In the genomic region with DNA sequence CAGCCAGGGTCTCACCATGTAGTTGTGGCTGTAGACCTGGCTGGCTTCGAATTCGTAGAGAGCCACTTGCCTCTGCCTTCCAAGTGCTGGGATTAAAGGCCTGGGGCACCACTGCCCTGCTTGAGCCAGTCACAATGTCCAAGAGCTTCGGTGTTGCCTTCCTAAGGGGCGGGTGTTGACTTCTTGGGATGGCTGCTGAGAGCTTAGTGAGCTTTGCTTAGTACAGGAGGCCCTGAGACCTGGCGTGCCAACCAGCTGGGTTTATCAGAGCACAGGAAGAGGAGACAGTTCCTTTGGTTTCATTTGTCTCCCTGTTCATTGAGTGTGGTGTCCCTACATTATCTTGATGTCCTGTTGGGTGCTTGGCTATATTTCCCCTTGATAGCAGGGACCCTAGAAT, we compare ENCODE assay signal across 8 mouse cellular contexts. TPM values are rescaled to one million over a fixed set of nuclear protein-coding genes. Genes with fewer than 3 reads are reported as not detected.
DNase-seq lines count a peak whose midpoint lies in the region; ATAC-seq and TF ChIP-seq lines count a peak whose summit lies in the region.

No protein-coding gene starts in this region.

- H3K27me3 ChIP-seq in kidney, embryonic 15.5 days = no peaks in the 10 kb centered on the region
- no peaks in the 10 kb centered on the region for H3K27me3 ChIP-seq in embryonic facial prominence, embryonic 14.5 days (replicated peaks; ENCODE audit: control insufficient read depth, insufficient read depth, low read length)
- no peaks in the 10 kb centered on the region for H3K27me3 ChIP-seq in limb, embryonic 10.5 days (ENCODE audit: low read depth, poor library complexity, severe bottlenecking)
- H3K27me3 ChIP-seq in myocyte (ENCODE audit: control insufficient read depth, insufficient read depth, insufficient read length) = no peaks in the 10 kb centered on the region

- peak overlapping the region; percentile 94 for H3K27ac ChIP-seq in kidney, embryonic 15.5 days
- H3K27ac ChIP-seq in embryonic facial prominence, embryonic 14.5 days (replicated peaks; ENCODE audit: low read depth, low read length) = peak overlapping the region; percentile 91
- peak overlapping the region; percentile 95 for H3K27ac ChIP-seq in limb, embryonic 10.5 days

- H3K4me3 ChIP-seq in kidney, embryonic 15.5 days (replicated peaks) = peak overlapping the region; percentile 83
- H3K4me3 ChIP-seq in embryonic facial prominence, embryonic 14.5 days (ENCODE audit: low read depth, low read length) = peak overlapping the region; percentile 88
- peak overlapping the region; percentile 74 for H3K4me3 ChIP-seq in limb, embryonic 10.5 days
- peak overlapping the region; percentile 96 for H3K4me3 ChIP-seq in myocyte

- no peak for DNase-seq in kidney, adult 11 months
- DNase-seq in embryonic facial prominence, embryonic 14.5 days (ENCODE audit: low spot score) = no peak
- no peak for DNase-seq in limb, embryonic 10.5 days (ENCODE audit: low spot score)
- DNase-seq in layer of hippocampus, postnatal 25 days (ENCODE audit: extremely low spot score in 1 of 2, low spot score in 1 of 2) = no peak
- no peak for DNase-seq in cerebellum, postnatal 25 days
- no peak for DNase-seq in Muller cell, postnatal 12 days (ENCODE audit: inconsistent ontology term)

- no peak for ATAC-seq in kidney, embryonic 15.5 days (replicated peaks; ENCODE audit: low FRiP score)
- no peak for ATAC-seq in embryonic facial prominence, embryonic 14.5 days (ENCODE audit: low read depth)

- TF ChIP-seq POLR2A in myocyte (IDR thresholded peaks at IDR 0.05; ENCODE audit: insufficient read length, low read depth) = no peak

- peaks cover 78% of the 10 kb centered on the region for H3K4me1 ChIP-seq in kidney, embryonic 15.5 days
- peaks cover 64% of the 10 kb centered on the region for H3K4me1 ChIP-seq in embryonic facial prominence, embryonic 14.5 days (ENCODE audit: control insufficient read depth, insufficient read depth, low read length)
- H3K4me1 ChIP-seq in limb, embryonic 10.5 days = peaks cover 82% of the 10 kb centered on the region

- H3K9ac ChIP-seq in kidney, embryonic 15.5 days = peak overlapping the region; percentile 91
- peak overlapping the region; percentile 92 for H3K9ac ChIP-seq in embryonic facial prominence, embryonic 14.5 days (ENCODE audit: low read depth, low read length)

- H3K9me3 ChIP-seq in kidney, embryonic 15.5 days (replicated peaks) = no peaks in the 10 kb centered on the region
- no peaks in the 10 kb centered on the region for H3K9me3 ChIP-seq in embryonic facial prominence, embryonic 14.5 days (ENCODE audit: control insufficient read depth, low read length)
- no peaks in the 10 kb centered on the region for H3K9me3 ChIP-seq in limb, embryonic 10.5 days (replicated peaks)

- 37% methylated on average over 5 of the region's 5 CpGs for WGBS in kidney, embryonic 15.5 days
- 24% methylated on average over 5 of the region's 5 CpGs for WGBS in embryonic facial prominence, embryonic 14.5 days
- WGBS in limb, embryonic 10.5 days = 33% methylated on average over 5 of the region's 5 CpGs

- H3K79me2 ChIP-seq in myocyte (ENCODE audit: control insufficient read depth, insufficient read depth) = peaks cover 60% of the 10 kb centered on the region

- H3K36me3 ChIP-seq in kidney, embryonic 15.5 days = no peaks in the 10 kb centered on the region
- H3K36me3 ChIP-seq in embryonic facial prominence, embryonic 14.5 days (ENCODE audit: control insufficient read depth, insufficient read depth, low read length) = no peaks in the 10 kb centered on the region
- H3K36me3 ChIP-seq in limb, embryonic 10.5 days = peaks cover 8% of the 10 kb centered on the region
- no peaks in the 10 kb centered on the region for H3K36me3 ChIP-seq in myocyte (ENCODE audit: control insufficient read depth, insufficient read depth)

- peak overlapping the region; percentile 95 for H3ac ChIP-seq in myocyte (ENCODE audit: control insufficient read depth, insufficient read length)

- H3K4me2 ChIP-seq in kidney, embryonic 15.5 days = peak overlapping the region; percentile 72
- peak overlapping the region; percentile 91 for H3K4me2 ChIP-seq in embryonic facial prominence, embryonic 14.5 days (ENCODE audit: low read depth, low read length)
- H3K4me2 ChIP-seq in myocyte (ENCODE audit: low read depth) = peak overlapping the region; percentile 92

TF ChIP-seq in myocyte, 11 proteins besides CTCF, POLR2A, EP300 and RAD21:
- TF ChIP-seq MYOG (IDR thresholded peaks at IDR 0.05; ENCODE audit: control insufficient read depth in 1 of 3, insufficient read depth in 1 of 3, insufficient read length in 2 of 3, low read depth in 2 of 3) (no peak), CEBPB (IDR thresholded peaks at IDR 0.05; ENCODE audit: insufficient read depth, poor library complexity, severe bottlenecking) (no peak), USF1 (IDR thresholded peaks at IDR 0.05; ENCODE audit: low read depth) (no peak), POLR2AphosphoS2 (IDR thresholded peaks at IDR 0.05; ENCODE audit: insufficient read length, low read depth) (no peak), E2F4 (IDR thresholded peaks at IDR 0.05; ENCODE audit: insufficient read depth) (no peak), TCF12 (IDR thresholded peaks at IDR 0.05; ENCODE audit: insufficient read depth, poor library complexity, severe bottlenecking) (no peak), REST (IDR thresholded peaks at IDR 0.05; ENCODE audit: insufficient read depth, insufficient read length) (no peak), TCF3 (IDR thresholded peaks at IDR 0.05; ENCODE audit: insufficient read length, low read depth) (no peak), MYOD1 (IDR thresholded peaks at IDR 0.05; ENCODE audit: control insufficient read depth in 1 of 3, insufficient read length in 2 of 3, low read depth in 2 of 3) (no peak), SRF (IDR thresholded peaks at IDR 0.05; ENCODE audit: control insufficient read depth, insufficient read length, low read depth) (no peak), MAX (IDR thresholded peaks at IDR 0.05; ENCODE audit: low read depth) (no peak)

RNA-seq across cellular contexts. Expression of gene Fam129b, which starts 1.4 kb away (rescaled TPM):
- polyA plus RNA-seq in kidney, embryonic 15.5 days (2015; fragmentation: Nextera tagmentation; extraction: Ambion mirVana) = 44.5 and 47.7 TPM in 2 replicates
- polyA plus RNA-seq in embryonic facial prominence, embryonic 14.5 days (2014; fragmentation: Nextera tagmentation; extraction: Ambion mirVana) = 38.4 and 39.0 TPM in 2 replicates
- 40.9 and 47.9 TPM in 2 replicates for polyA plus RNA-seq in limb, embryonic 10.5 days (2016; fragmentation: Nextera tagmentation; extraction: Ambion mirVana)
- 204 TPM for polyA plus RNA-seq in myocyte (2012; fragmentation: generic; extraction: Trizol)
- total RNA-seq in layer of hippocampus, postnatal 25 days (2021) = 10 to 100 TPM; 15.1 to 15.7 TPM

RNA-seq across cellular contexts. Expression of gene Stxbp1, which starts 30.3 kb away (rescaled TPM):
- polyA plus RNA-seq in kidney, embryonic 15.5 days (2015; fragmentation: Nextera tagmentation; extraction: Ambion mirVana) = 16.5 and 19.3 TPM in 2 replicates
- polyA plus RNA-seq in embryonic facial prominence, embryonic 14.5 days (2014; fragmentation: Nextera tagmentation; extraction: Ambion mirVana) = 26.8 and 29.7 TPM in 2 replicates
- 10.9 and 12.9 TPM in 2 replicates for polyA plus RNA-seq in limb, embryonic 10.5 days (2016; fragmentation: Nextera tagmentation; extraction: Ambion mirVana)
- polyA plus RNA-seq in myocyte (2012; fragmentation: generic; extraction: Trizol) = 32.2 TPM
- 100 to 1,000 TPM; 596 to 606 TPM for total RNA-seq in layer of hippocampus, postnatal 25 days (2021)
